In the genomic region with DNA sequence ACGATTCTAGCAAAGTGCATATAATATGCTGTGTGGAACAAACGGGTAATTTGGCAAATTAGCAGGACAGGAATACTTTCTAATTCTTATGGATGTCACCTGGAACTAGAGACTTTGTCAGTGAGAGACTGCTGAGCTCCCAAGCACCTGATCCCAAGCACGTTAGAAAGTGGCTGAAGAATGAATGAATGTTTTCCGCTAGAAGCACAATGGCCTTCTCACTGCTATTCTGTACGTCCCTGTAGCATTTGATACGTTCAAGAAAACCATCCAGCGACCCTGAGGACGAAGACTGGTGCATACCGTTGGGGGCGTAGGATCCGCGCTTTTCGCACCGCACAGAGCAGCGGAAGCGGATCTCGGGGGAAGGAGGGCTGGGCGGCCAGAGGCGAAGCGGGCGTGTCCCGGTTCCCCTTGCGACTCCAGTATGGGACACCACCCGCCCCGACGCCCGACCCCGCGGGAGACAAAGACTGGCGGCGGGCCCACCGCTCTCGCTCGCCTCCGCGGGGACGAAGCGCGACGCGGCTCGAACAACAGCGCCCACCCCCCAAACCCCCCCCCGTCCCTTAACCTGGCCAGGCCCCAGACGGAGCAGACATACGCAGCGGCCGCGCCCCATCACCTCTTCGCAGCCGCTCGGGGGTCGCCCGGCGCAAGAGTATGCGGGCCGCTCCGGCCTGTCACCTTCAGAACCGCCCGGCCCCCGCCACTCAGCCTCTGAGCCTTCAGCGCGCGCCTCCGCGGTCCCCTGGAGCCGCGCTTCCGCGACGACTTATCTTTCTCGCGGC, we compare ENCODE assay signal across 8 mouse cellular contexts. TPM values are rescaled to one million over a fixed set of nuclear protein-coding genes. Genes with fewer than 3 reads are reported as not detected.
A peak's percentile ranks its signal among the peaks of the same experiment; 100 is the strongest.
DNase-seq lines count a peak whose midpoint lies in the region; ATAC-seq and TF ChIP-seq lines count a peak whose summit lies in the region.

No protein-coding gene starts in this region.

- no peak for TF ChIP-seq CTCF in heart, adult 2 months (IDR thresholded peaks at IDR 0.05)

- peak; percentile 77 for ATAC-seq in neural tube, embryonic 12.5 days (ENCODE audit: low FRiP score, low read depth)

- no peaks in the 10 kb centered on the region for H3K27me3 ChIP-seq in heart, adult 2 months (ENCODE audit: control insufficient read depth, insufficient read depth, low read length)
- no peaks in the 10 kb centered on the region for H3K27me3 ChIP-seq in neural tube, embryonic 12.5 days (replicated peaks)

- intact Hi-C loops in heart, adult 2 months (cut with DNase I) = loop anchor here (2.0 to 5.0 kb wide), 3 partner anchors 24 to 127 kb away; a partner anchor contains a TSS

- peak; percentile 32 for DNase-seq in urinary bladder, adult 2 months (ENCODE audit: low spot score)
- no peak for DNase-seq in urinary bladder, postnatal 10 days (ENCODE audit: low spot score)
- peak; percentile 67 for DNase-seq in embryo, embryonic 11 days
- peak; percentile 58 to 65 for DNase-seq in heart, adult 2 months
- DNase-seq in kidney, adult 9 months = peak; percentile 32
- DNase-seq in lung, adult 18-20 months = peak; percentile 44 to 51
- DNase-seq in thymus, postnatal 0 days (ENCODE audit: low spot score) = peak; percentile 67

- WGBS in heart, adult 2 months = 1% methylated on average over 66 of the region's 73 CpGs
- 1% methylated on average over 70 of the region's 73 CpGs for WGBS in neural tube, embryonic 12.5 days

- peak overlapping the region; percentile 85 for H3K9ac ChIP-seq in heart, adult 2 months (ENCODE audit: low read depth, low read length)
- peak overlapping the region; percentile 87 for H3K9ac ChIP-seq in neural tube, embryonic 12.5 days

- H3K36me3 ChIP-seq in heart, adult 2 months (ENCODE audit: control insufficient read depth, insufficient read depth, low read length) = peaks cover 3% of the 10 kb centered on the region; the same call in 1 of the 2 replicates
- peaks cover 4% of the 10 kb centered on the region; the same call in 1 of the 2 replicates for H3K36me3 ChIP-seq in neural tube, embryonic 12.5 days

- no peaks in the 10 kb centered on the region for H3K9me3 ChIP-seq in neural tube, embryonic 12.5 days

- no peak for TF ChIP-seq POLR2A in heart, adult 2 months (IDR thresholded peaks at IDR 0.05; ENCODE audit: insufficient read depth, low read depth, low read length)

- H3K79me2 ChIP-seq in heart, adult 2 months (replicated peaks; ENCODE audit: control insufficient read depth, insufficient read depth, low read length) = peaks cover 5% of the 10 kb centered on the region

- no peak for TF ChIP-seq EP300 in heart, adult 2 months (IDR thresholded peaks at IDR 0.05; ENCODE audit: insufficient read depth, low read depth, low read length)

- H3K4me1 ChIP-seq in heart, adult 2 months (ENCODE audit: control insufficient read depth, insufficient read depth, low read length) = peaks cover 28% of the 10 kb centered on the region
- H3K4me1 ChIP-seq in neural tube, embryonic 12.5 days = peaks cover 44% of the 10 kb centered on the region

- H3K4me3 ChIP-seq in heart, adult 2 months = peak overlapping the region; percentile 97
- peak overlapping the region; percentile 83 for H3K4me3 ChIP-seq in neural tube, embryonic 12.5 days

- H3K4me2 ChIP-seq in neural tube, embryonic 12.5 days (replicated peaks) = peak overlapping the region; percentile 81

- peak overlapping the region; percentile 96 for H3K27ac ChIP-seq in heart, adult 2 months
- peak overlapping the region; percentile 43; the same call in 1 of the 2 replicates for H3K27ac ChIP-seq in neural tube, embryonic 12.5 days

RNA-seq across cellular contexts. Expression of a gene that starts 0.5 kb away (rescaled TPM):
- 52.1 and 54.6 TPM in 2 replicates for polyA plus RNA-seq in urinary bladder, adult 2 months (2012; rRNA removed)
- 10 to 100 TPM; 36.2 to 39.6 TPM for total RNA-seq in heart, adult 2 months (2021)
- polyA plus RNA-seq in heart, adult 2 months (2012; rRNA removed) = 34.0 and 46.4 TPM in 2 replicates
- 69.6 and 74.0 TPM in 2 replicates for polyA plus RNA-seq in neural tube, embryonic 12.5 days (2016; fragmentation: Nextera tagmentation; extraction: Ambion mirVana)
- polyA plus RNA-seq in thymus, postnatal 0 days (2015; fragmentation: Nextera tagmentation; extraction: Ambion mirVana) = 35.3 and 35.9 TPM in 2 replicates

RNA-seq across cellular contexts. Expression of a gene that starts 22.9 kb away (rescaled TPM):
- polyA plus RNA-seq in urinary bladder, adult 2 months (2012; rRNA removed) = 0.98 and 1.2 TPM in 2 replicates
- total RNA-seq in heart, adult 2 months (2021) = 10 to 100 TPM; 20.3 to 25.1 TPM
- polyA plus RNA-seq in heart, adult 2 months (2012; rRNA removed) = 5.7 and 19.9 TPM in 2 replicates
- polyA plus RNA-seq in neural tube, embryonic 12.5 days (2016; fragmentation: Nextera tagmentation; extraction: Ambion mirVana) = 0.66 and 1.1 TPM in 2 replicates
- polyA plus RNA-seq in thymus, postnatal 0 days (2015; fragmentation: Nextera tagmentation; extraction: Ambion mirVana) = 1.4 TPM in 2 replicates

RNA-seq across cellular contexts. Expression of a gene that starts 22.9 kb away (rescaled TPM):
- polyA plus RNA-seq in urinary bladder, adult 2 months (2012; rRNA removed) = 8.7 and 9.3 TPM in 2 replicates
- 1 to 10 TPM; 4.0 to 4.7 TPM for total RNA-seq in heart, adult 2 months (2021)
- polyA plus RNA-seq in heart, adult 2 months (2012; rRNA removed) = 5.0 and 5.7 TPM in 2 replicates
- 15.4 and 16.7 TPM in 2 replicates for polyA plus RNA-seq in neural tube, embryonic 12.5 days (2016; fragmentation: Nextera tagmentation; extraction: Ambion mirVana)
- polyA plus RNA-seq in thymus, postnatal 0 days (2015; fragmentation: Nextera tagmentation; extraction: Ambion mirVana) = 8.0 and 8.4 TPM in 2 replicates

RNA-seq across cellular contexts. Expression of a gene that starts 54.3 kb away (rescaled TPM):
- polyA plus RNA-seq in urinary bladder, adult 2 months (2012; rRNA removed) = 27.4 and 38.5 TPM in 2 replicates
- total RNA-seq in heart, adult 2 months (2021) = 10 to 100 TPM; 38.7 to 40.0 TPM
- polyA plus RNA-seq in heart, adult 2 months (2012; rRNA removed) = 22.3 and 25.4 TPM in 2 replicates
- 59.4 and 73.2 TPM in 2 replicates for polyA plus RNA-seq in neural tube, embryonic 12.5 days (2016; fragmentation: Nextera tagmentation; extraction: Ambion mirVana)
- 36.7 and 41.3 TPM in 2 replicates for polyA plus RNA-seq in thymus, postnatal 0 days (2015; fragmentation: Nextera tagmentation; extraction: Ambion mirVana)
